13 mouse cellular contexts compared by ENCODE assay signal in the genomic region with DNA sequence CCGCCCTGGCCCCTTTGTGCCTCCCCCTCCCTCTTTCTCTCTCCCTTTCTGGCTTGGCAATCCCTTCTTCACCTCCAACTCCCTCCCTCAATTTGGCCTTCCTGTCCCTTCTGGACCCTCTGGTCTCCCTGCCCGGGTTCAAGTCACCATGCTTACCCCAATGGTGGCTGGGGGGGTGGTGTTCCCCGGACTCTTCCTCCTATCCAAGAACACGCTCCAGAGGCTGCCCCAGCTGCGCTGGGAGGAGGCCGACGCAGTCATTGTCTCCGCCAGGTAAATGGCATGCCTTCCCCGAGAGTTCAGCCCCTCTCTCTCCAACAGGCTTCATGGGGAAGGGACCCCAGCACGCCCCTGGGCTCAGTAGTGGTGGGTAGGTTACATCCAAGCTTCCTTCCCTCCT. TPM values are rescaled to one million over a fixed set of nuclear protein-coding genes. Genes with fewer than 3 reads are reported as not detected.
DNase-seq lines count a peak whose midpoint lies in the region; ATAC-seq and TF ChIP-seq lines count a peak whose summit lies in the region.
"Had no signal": no experiment of that assay in that cellular context is flagged by ENCODE, and none has a peak within 500 bp of the region (broad histone marks: within the 10 kb centered on the region; RNA-seq: fewer than 3 reads in every experiment).

No protein-coding gene starts in this region.

- 6% methylated on average over 10 of the region's 10 CpGs for WGBS in forebrain, postnatal 0 days
- 7% methylated on average over 10 of the region's 10 CpGs for WGBS in midbrain, embryonic 14.5 days
- 26% methylated on average over 10 of the region's 10 CpGs for WGBS in lung, adult 2 months

- TF ChIP-seq POLR2A in lung, adult 2 months (IDR thresholded peaks at IDR 0.05; ENCODE audit: borderline replicate concordance, extremely low read depth, low read depth, low read length) = no peak

- peak overlapping the region; percentile 1 to 71; a peak in 2 of 4 replicates for H3K4me3 ChIP-seq in ES-E14 (ENCODE audit: insufficient read depth in 1 of 2, low read depth in 1 of 2, low read length in 2 of 2, poor library complexity in 1 of 2, severe bottlenecking in 1 of 2)
- H3K4me3 ChIP-seq in forebrain, postnatal 0 days (ENCODE audit: low read depth, low read length) = peak overlapping the region; percentile 88
- H3K4me3 ChIP-seq in midbrain, embryonic 14.5 days (replicated peaks; ENCODE audit: low read depth, low read length) = peak overlapping the region; percentile 67
- H3K4me3 ChIP-seq in lung, adult 2 months (replicated peaks; ENCODE audit: extremely low read depth, low read depth, low read length) = no peak overlapping the region

- no peak overlapping the region for H3K27ac ChIP-seq in ES-E14 (ENCODE audit: insufficient read depth, low read depth, low read length, poor library complexity, severe bottlenecking)
- peak overlapping the region; percentile 84; the same call in 1 of the 2 replicates for H3K27ac ChIP-seq in forebrain, postnatal 0 days (ENCODE audit: low read depth, low read length)
- H3K27ac ChIP-seq in midbrain, embryonic 14.5 days (replicated peaks; ENCODE audit: low read depth, low read length) = peak overlapping the region; percentile 91

- peak overlapping the region; percentile 81 for H3K4me2 ChIP-seq in forebrain, postnatal 0 days (ENCODE audit: low read depth)
- peak overlapping the region; percentile 66 for H3K4me2 ChIP-seq in midbrain, embryonic 14.5 days (ENCODE audit: low read length)

- H3K27me3 ChIP-seq in forebrain, postnatal 0 days (ENCODE audit: insufficient read depth, low read length) = no peaks in the 10 kb centered on the region
- no peaks in the 10 kb centered on the region for H3K27me3 ChIP-seq in midbrain, embryonic 14.5 days (ENCODE audit: control insufficient read depth, insufficient read depth, low read length)

- TF ChIP-seq CTCF in forebrain, postnatal 0 days (IDR thresholded peaks at IDR 0.05; ENCODE audit: low read depth) = no peak
- TF ChIP-seq CTCF in lung, adult 2 months (IDR thresholded peaks at IDR 0.05; ENCODE audit: insufficient read depth, low read length) = no peak

- no peaks in the 10 kb centered on the region for H3K36me3 ChIP-seq in ES-E14 (ENCODE audit: control insufficient read depth, insufficient read depth, low read length, poor library complexity, severe bottlenecking)
- peaks cover 19% of the 10 kb centered on the region for H3K36me3 ChIP-seq in forebrain, postnatal 0 days (ENCODE audit: insufficient read depth)
- H3K36me3 ChIP-seq in midbrain, embryonic 14.5 days (ENCODE audit: control insufficient read depth, insufficient read depth, low read length) = peaks cover 17% of the 10 kb centered on the region
- H3K36me3 ChIP-seq: heart, embryonic 10.5 days had no signal

- H3K4me1 ChIP-seq in ES-E14 (ENCODE audit: control insufficient read depth in 2 of 2, insufficient read depth in 2 of 2, low read length in 2 of 2, poor library complexity in 1 of 2) = peaks cover 2 to 14% of the 10 kb centered on the region in 2 experiments; a peak in 1 of 4 replicates
- H3K4me1 ChIP-seq in forebrain, postnatal 0 days (ENCODE audit: insufficient read depth) = peaks cover 10% of the 10 kb centered on the region; the same call in 1 of the 2 replicates
- H3K4me1 ChIP-seq in midbrain, embryonic 14.5 days (ENCODE audit: control insufficient read depth, insufficient read depth, low read length) = peaks cover 27% of the 10 kb centered on the region
- 0 out of 2 replicates have a peak, but pooled peaks cover 6% of the 10 kb centered on the region for H3K4me1 ChIP-seq in lung, adult 2 months (ENCODE audit: control insufficient read depth, insufficient read depth, low read length)

- DNase-seq in ES-E14 (ENCODE audit: low read depth, low spot score) = no peak
- peak; percentile 46 to 48 for DNase-seq in cerebellum, postnatal 14 days
- DNase-seq in forebrain, postnatal 0 days = peak; percentile 39
- peak; percentile 46 for DNase-seq in midbrain, embryonic 14.5 days
- no peak for DNase-seq in lung, adult 2 months
- no peak for DNase-seq in urinary bladder, adult 2 months (ENCODE audit: low spot score)
- DNase-seq in kidney, postnatal 10 days = no peak
- DNase-seq: liver, postnatal 0 days; thymus, postnatal 4 days had no signal

- no peaks in the 10 kb centered on the region for H3K9me3 ChIP-seq in ES-E14 (ENCODE audit: control insufficient read depth, insufficient read depth, low read depth, low read length)
- no peaks in the 10 kb centered on the region for H3K9me3 ChIP-seq in forebrain, postnatal 0 days (ENCODE audit: low read length)
- H3K9me3 ChIP-seq in midbrain, embryonic 14.5 days (ENCODE audit: control insufficient read depth, low read length) = no peaks in the 10 kb centered on the region
- H3K9me3 ChIP-seq: heart, embryonic 10.5 days had no signal

- no peak for ATAC-seq in forebrain, postnatal 0 days
- ATAC-seq in midbrain, embryonic 14.5 days (ENCODE audit: low FRiP score, low TSS enrichment) = peak; percentile 16; the same call in 1 of the 2 replicates
- ATAC-seq: liver, postnatal 0 days had no signal

- no peak overlapping the region for H3K9ac ChIP-seq in ES-E14 (ENCODE audit: insufficient read depth, low read depth, low read length, poor library complexity, severe bottlenecking)
- H3K9ac ChIP-seq in forebrain, postnatal 0 days = peak overlapping the region; percentile 87
- peak overlapping the region; percentile 73 for H3K9ac ChIP-seq in midbrain, embryonic 14.5 days (replicated peaks; ENCODE audit: low read length)
- H3K9ac ChIP-seq: liver, postnatal 0 days had no signal

- in situ Hi-C loops in ES-E14 (cut with MboI; ENCODE audit: low sequenced_read_pairs in 2 of 2, unreplicated experiment in 2 of 2) = no loop called here

TF ChIP-seq in ES-E14, 5 proteins besides CTCF, POLR2A, EP300 and RAD21:
- TF ChIP-seq CHD2 (IDR thresholded peaks at IDR 0.05; ENCODE audit: low read depth, low read length) (no peak), ZNF384 (IDR thresholded peaks at IDR 0.05; ENCODE audit: low read depth, low read length) (no peak), MAFK (IDR thresholded peaks at IDR 0.05; ENCODE audit: insufficient read depth, low read depth, low read length) (no peak)
TF ChIP-seq in ES-E14: peak in this region for 0.

RNA-seq across cellular contexts. Expression of a gene that starts 7.5 kb away (rescaled TPM):
- total RNA-seq in ES-E14 (2012; rRNA removed) = not detected in 2 replicates
- total RNA-seq in forebrain, postnatal 0 days (2014; rRNA removed) = not detected in 2 replicates
- polyA plus RNA-seq in forebrain, postnatal 0 days (2015; fragmentation: Nextera tagmentation; extraction: Ambion mirVana) = 0.62 TPM in 1 of 2 replicates, not detected in the other
- polyA plus RNA-seq in midbrain, embryonic 14.5 days (2014; fragmentation: Nextera tagmentation; extraction: Ambion mirVana) = not detected in 2 replicates
- polyA plus RNA-seq in lung, adult 2 months (2012; rRNA removed) = not detected in 2 replicates
- not detected in 2 replicates for polyA plus RNA-seq in urinary bladder, adult 2 months (2012; rRNA removed)
- total RNA-seq: megakaryocyte-erythroid progenitor cell, adult 5-6 weeks had no signal
- polyA plus RNA-seq: embryonic facial prominence, embryonic 11.5 days; heart, embryonic 10.5 days; limb, embryonic 11.5 days; liver, postnatal 0 days had no signal

RNA-seq across cellular contexts. Expression of a gene that starts 23.3 kb away (rescaled TPM):
- 5.5 and 7.7 TPM in 2 replicates for total RNA-seq in ES-E14 (2012; rRNA removed)
- 35.7 and 148 TPM in 2 replicates for total RNA-seq in forebrain, postnatal 0 days (2014; rRNA removed)
- polyA plus RNA-seq in forebrain, postnatal 0 days (2015; fragmentation: Nextera tagmentation; extraction: Ambion mirVana) = 31.5 and 32.5 TPM in 2 replicates
- 9.7 and 15.3 TPM in 2 replicates for polyA plus RNA-seq in midbrain, embryonic 14.5 days (2014; fragmentation: Nextera tagmentation; extraction: Ambion mirVana)
- 0.22 and 0.74 TPM in 2 replicates for polyA plus RNA-seq in lung, adult 2 months (2012; rRNA removed)
- polyA plus RNA-seq in urinary bladder, adult 2 months (2012; rRNA removed) = not detected in 2 replicates
- total RNA-seq: megakaryocyte-erythroid progenitor cell, adult 5-6 weeks had no signal
- polyA plus RNA-seq: liver, postnatal 0 days had no signal

RNA-seq across cellular contexts. Expression of a gene that starts 26.5 kb away (rescaled TPM):
- 1.9 and 2.5 TPM in 2 replicates for total RNA-seq in ES-E14 (2012; rRNA removed)
- total RNA-seq in forebrain, postnatal 0 days (2014; rRNA removed) = 33.2 and 34.4 TPM in 2 replicates
- 39.0 and 42.6 TPM in 2 replicates for polyA plus RNA-seq in forebrain, postnatal 0 days (2015; fragmentation: Nextera tagmentation; extraction: Ambion mirVana)
- 51.6 and 72.4 TPM in 2 replicates for polyA plus RNA-seq in midbrain, embryonic 14.5 days (2014; fragmentation: Nextera tagmentation; extraction: Ambion mirVana)
- polyA plus RNA-seq in lung, adult 2 months (2012; rRNA removed) = 11.9 and 13.3 TPM in 2 replicates
- 2.4 and 2.9 TPM in 2 replicates for polyA plus RNA-seq in urinary bladder, adult 2 months (2012; rRNA removed)
- polyA plus RNA-seq: limb, embryonic 11.5 days had no signal

RNA-seq across cellular contexts. Expression of a gene that starts 31.6 kb away (rescaled TPM):
- total RNA-seq in ES-E14 (2012; rRNA removed) = 260 and 291 TPM in 2 replicates
- 114 and 119 TPM in 2 replicates for total RNA-seq in forebrain, postnatal 0 days (2014; rRNA removed)
- 161 and 172 TPM in 2 replicates for polyA plus RNA-seq in forebrain, postnatal 0 days (2015; fragmentation: Nextera tagmentation; extraction: Ambion mirVana)
- 210 and 212 TPM in 2 replicates for polyA plus RNA-seq in midbrain, embryonic 14.5 days (2014; fragmentation: Nextera tagmentation; extraction: Ambion mirVana)
- 135 and 156 TPM in 2 replicates for polyA plus RNA-seq in lung, adult 2 months (2012; rRNA removed)
- 106 and 121 TPM in 2 replicates for polyA plus RNA-seq in urinary bladder, adult 2 months (2012; rRNA removed)

RNA-seq across cellular contexts. Expression of a gene that starts 37.8 kb away (rescaled TPM):
- total RNA-seq in ES-E14 (2012; rRNA removed) = 99.7 and 111 TPM in 2 replicates
- total RNA-seq in forebrain, postnatal 0 days (2014; rRNA removed) = 11.7 and 21.3 TPM in 2 replicates
- polyA plus RNA-seq in forebrain, postnatal 0 days (2015; fragmentation: Nextera tagmentation; extraction: Ambion mirVana) = 9.9 and 19.5 TPM in 2 replicates
- 8.0 and 12.8 TPM in 2 replicates for polyA plus RNA-seq in midbrain, embryonic 14.5 days (2014; fragmentation: Nextera tagmentation; extraction: Ambion mirVana)
- 6.2 and 7.5 TPM in 2 replicates for polyA plus RNA-seq in lung, adult 2 months (2012; rRNA removed)
- polyA plus RNA-seq in urinary bladder, adult 2 months (2012; rRNA removed) = 18.0 and 21.0 TPM in 2 replicates

Comparison
In these comparisons a context has a peak if more than half of its experiments do, and no peak if none do; other contexts are left out.
1. DNase-seq: peak in cerebellum, postnatal 14 days (2 of 2), forebrain, postnatal 0 days (single experiment) and midbrain, embryonic 14.5 days (single experiment); none in ES-E14 (single experiment), lung, adult 2 months (single experiment), urinary bladder, adult 2 months (single experiment) and kidney, postnatal 10 days (single experiment).